Mouse (Mus musculus): ENCODE results near the gene Scai. TPM values are rescaled to one million over a fixed set of nuclear protein-coding genes. Genes with fewer than 3 reads are reported as not detected.
A peak's percentile ranks its signal among the peaks of the same experiment; 100 is the strongest.

The Scai gene
- total and polyA plus RNA-seq, 3 experiments = 4.2 to 7.9 (median 4.7) TPM

- DNase-seq (ENCODE audit: extremely low read depth) = no peak
- Histone ChIP-seq H3K27ac (ENCODE audit: insufficient read depth, low read depth) (peak overlapping the region; percentile 54; the same call in 1 of the 2 replicates), H3K79me2 (replicated peaks; ENCODE audit: control insufficient read depth, extremely low read depth, insufficient read depth, poor library complexity, severe bottlenecking) (peaks cover 28% of the 10 kb centered on the region), H3K27me3 (replicated peaks) (no peaks in the 10 kb centered on the region), H3K4me3 (replicated peaks in 1 of 3; ENCODE audit: low read depth in 2 of 3, low read length in 2 of 3, poor library complexity in 1 of 3) (no peak overlapping the region), H3K4me2 (ENCODE audit: insufficient read depth, low read depth, poor library complexity, severe bottlenecking) (no peak overlapping the region), H3K9ac (ENCODE audit: insufficient read depth, low read depth) (no peak overlapping the region), H3K4me1 (ENCODE audit: control insufficient read depth in 1 of 2, insufficient read depth in 2 of 2) (peaks cover 14 to 96% of the 10 kb centered on the region in 2 experiments), H3K36me3 (replicated peaks in 1 of 2; ENCODE audit: control insufficient read depth in 1 of 2, insufficient read depth in 1 of 2, low read length in 1 of 2) (peaks cover 66 to 87% of the 10 kb centered on the region in 2 experiments), H3K9me3 (replicated peaks; ENCODE audit: low read length) (no peaks in the 10 kb centered on the region)
- dilution Hi-C loops (cut with MboI; ENCODE audit: extremely low pct_ligation_motif_present, extremely low pct_unique_long_range_greater_than_20kb, low sequenced_read_pairs) (no loop called here), in situ Hi-C loops (cut with MboI; ENCODE audit: low pct_ligation_motif_present, low pct_unique_long_range_greater_than_20kb, low sequenced_read_pairs) (no loop called here)
- TF ChIP-seq POLR2AphosphoS2 (IDR thresholded peaks at IDR 0.05; ENCODE audit: low read depth, low read length) (peak; percentile 85; the same call in 1 of the 2 replicates), IRF4 (IDR thresholded peaks at IDR 0.05; ENCODE audit: low read depth, low read length) (no peak), RAD21 (IDR thresholded peaks at IDR 0.05; ENCODE audit: low read depth, low read length) (no peak), EP300 (IDR thresholded peaks at IDR 0.05; ENCODE audit: low read length) (no peak), NRF1 (IDR thresholded peaks at IDR 0.05; ENCODE audit: low read depth, low read length) (no peak), UBTF (IDR thresholded peaks at IDR 0.05; ENCODE audit: low read depth, low read length) (no peak)
Observed at GRCm38 (mm10) chr2:39016581-39016980, 174.0 kb downstream of the Scai start.

Other genes starting within 250 kb of the Scai start
- gene Wdr38, start 193.3 kb downstream of the Scai start, total RNA-seq (2012; rRNA removed) = 1.0 and 1.1 TPM in 2 replicates
- gene Wdr38, start 193.3 kb downstream of the Scai start, total RNA-seq (2014; rRNA removed) = 0.19 and 0.28 TPM in 2 replicates
- gene Wdr38, start 193.3 kb downstream of the Scai start, polyA plus RNA-seq (2012; ENCODE audit: insufficient read length, low read depth) = 0.40 and 0.63 TPM in 2 replicates
- 139 and 148 TPM in 2 replicates for gene Arpc5l, start 185.4 kb downstream of the Scai start, total RNA-seq (2012; rRNA removed)
- gene Arpc5l, start 185.4 kb downstream of the Scai start, total RNA-seq (2014; rRNA removed) = 300 and 309 TPM in 2 replicates
- 212 and 219 TPM in 2 replicates for gene Arpc5l, start 185.4 kb downstream of the Scai start, polyA plus RNA-seq (2012; ENCODE audit: insufficient read length, low read depth)
- gene Rpl35, start 185.1 kb downstream of the Scai start, total RNA-seq (2012; rRNA removed) = 2,171 and 2,515 TPM in 2 replicates
- 976 and 984 TPM in 2 replicates for gene Rpl35, start 185.1 kb downstream of the Scai start, total RNA-seq (2014; rRNA removed)
- 649 and 718 TPM in 2 replicates for gene Rpl35, start 185.1 kb downstream of the Scai start, polyA plus RNA-seq (2012; ENCODE audit: insufficient read length, low read depth)
- 7.8 and 8.8 TPM in 2 replicates for gene Golga1, start 125.2 kb downstream of the Scai start, total RNA-seq (2012; rRNA removed)
- gene Golga1, start 125.2 kb downstream of the Scai start, total RNA-seq (2014; rRNA removed) = 8.2 and 8.6 TPM in 2 replicates
- gene Golga1, start 125.2 kb downstream of the Scai start, polyA plus RNA-seq (2012; ENCODE audit: insufficient read length, low read depth) = 10.1 and 11.5 TPM in 2 replicates
- gene Ppp6c, start 35.7 kb upstream of the Scai start, total RNA-seq (2012; rRNA removed) = 24.9 and 33.7 TPM in 2 replicates
- gene Ppp6c, start 35.7 kb upstream of the Scai start, total RNA-seq (2014; rRNA removed) = 79.8 and 83.3 TPM in 2 replicates
- gene Ppp6c, start 35.7 kb upstream of the Scai start, polyA plus RNA-seq (2012; ENCODE audit: insufficient read length, low read depth) = 68.7 and 70.4 TPM in 2 replicates